Mouse (Mus musculus) E14TG2a.4 (cell line): ENCODE results near the gene Serinc5.

Source experiments
- CTCF ChIP-seq: conservative IDR thresholded peaks from 2 replicates; pipeline ENCODE4 v1.5.1; 2014; ENCODE audit warnings: low read length
- POU5F1 ChIP-seq: IDR thresholded peaks from 2 replicates; pipeline ENCODE4 v1.6.1; 2014; ENCODE audit warnings: low read length, borderline replicate concordance

- TF ChIP-seq CTCF (no peak), POU5F1 (no peak)
Observed at GRCm38 (mm10) chr13:92683464-92683863, 72.6 kb downstream of the Serinc5 start.
